In the genomic region with DNA sequence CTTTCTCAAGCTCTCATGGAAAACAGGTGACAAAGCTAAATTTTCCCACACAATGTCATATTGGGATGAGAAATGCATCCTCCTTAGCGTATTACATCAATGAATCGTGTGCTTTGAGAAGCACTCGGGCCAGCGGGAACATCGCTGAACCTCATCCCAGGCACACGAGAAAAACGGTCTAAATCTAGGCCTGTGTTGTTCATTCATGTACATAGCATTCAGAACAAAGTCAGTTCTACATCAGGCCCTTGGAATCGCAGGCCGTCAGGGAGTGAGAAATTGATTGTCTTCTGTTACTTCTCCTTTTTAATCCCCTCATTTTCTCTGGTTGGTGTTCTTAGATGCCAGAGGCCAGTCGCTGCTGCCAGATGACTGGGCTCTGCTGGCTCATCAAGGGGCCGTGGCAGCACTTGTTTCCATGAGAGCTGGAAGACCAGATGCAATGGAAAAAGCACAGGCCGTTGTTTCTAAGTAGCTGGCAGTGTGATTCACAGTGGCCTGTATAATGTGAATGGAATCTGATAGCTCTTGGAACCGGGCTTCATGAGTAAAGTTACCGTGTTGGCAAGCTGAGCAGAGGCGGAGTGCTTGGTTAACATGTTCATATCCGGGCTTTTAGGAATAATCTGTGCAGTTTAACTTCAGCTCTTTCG, we compare ENCODE assay signal across 8 mouse cellular contexts.
DNase-seq lines count a peak whose midpoint lies in the region; ATAC-seq lines count a peak whose summit lies in the region.
"Had no signal": no experiment of that assay in that cellular context is flagged by ENCODE, and none has a peak within 500 bp of the region (broad histone marks: within the 10 kb centered on the region; RNA-seq: fewer than 3 reads in every experiment).

No protein-coding gene starts in this region.

- no peak overlapping the region for H3K4me2 ChIP-seq in midbrain, embryonic 14.5 days (ENCODE audit: low read length)
- H3K4me2 ChIP-seq in midbrain, embryonic 15.5 days: no peak overlapping the region
- no peak overlapping the region for H3K4me2 ChIP-seq in embryonic facial prominence, embryonic 13.5 days
- H3K4me2 ChIP-seq in heart, embryonic 14.5 days (ENCODE audit: low read length): no peak overlapping the region
- H3K4me2 ChIP-seq in stomach, embryonic 15.5 days: no peak overlapping the region
- H3K4me2 ChIP-seq: intestine, embryonic 15.5 days had no signal

- no peaks in the 10 kb centered on the region for H3K4me1 ChIP-seq in midbrain, embryonic 14.5 days (ENCODE audit: control insufficient read depth, insufficient read depth, low read length)
- no peaks in the 10 kb centered on the region for H3K4me1 ChIP-seq in midbrain, embryonic 15.5 days
- H3K4me1 ChIP-seq in embryonic facial prominence, embryonic 13.5 days: peaks cover 16% of the 10 kb centered on the region; the same call in 1 of the 2 replicates
- H3K4me1 ChIP-seq in heart, embryonic 14.5 days (ENCODE audit: control insufficient read depth in 2 of 2, insufficient read depth in 2 of 2, low read length in 2 of 2): peaks cover 0 to 6% of the 10 kb centered on the region in 2 experiments; a peak in 2 of 4 replicates
- H3K4me1 ChIP-seq in stomach, embryonic 15.5 days: no peaks in the 10 kb centered on the region
- H3K4me1 ChIP-seq: intestine, embryonic 15.5 days had no signal

- H3K36me3 ChIP-seq in midbrain, embryonic 14.5 days (ENCODE audit: control insufficient read depth, insufficient read depth, low read length): no peaks in the 10 kb centered on the region
- H3K36me3 ChIP-seq in midbrain, embryonic 15.5 days (replicated peaks): no peaks in the 10 kb centered on the region
- no peaks in the 10 kb centered on the region for H3K36me3 ChIP-seq in embryonic facial prominence, embryonic 13.5 days
- no peaks in the 10 kb centered on the region for H3K36me3 ChIP-seq in heart, embryonic 14.5 days (ENCODE audit: control insufficient read depth, insufficient read depth, low read length)
- H3K36me3 ChIP-seq in stomach, embryonic 15.5 days: no peaks in the 10 kb centered on the region
- H3K36me3 ChIP-seq: intestine, embryonic 15.5 days had no signal

- H3K27ac ChIP-seq in midbrain, embryonic 14.5 days (replicated peaks; ENCODE audit: low read depth, low read length): no peak overlapping the region
- H3K27ac ChIP-seq in midbrain, embryonic 15.5 days: no peak overlapping the region
- peak overlapping the region; percentile 80 for H3K27ac ChIP-seq in embryonic facial prominence, embryonic 13.5 days
- peak overlapping the region; percentile 14 to 68 for H3K27ac ChIP-seq in heart, embryonic 14.5 days (replicated peaks in 1 of 2; ENCODE audit: control insufficient read depth in 1 of 2, insufficient read depth in 1 of 2, low read depth in 2 of 2, low read length in 2 of 2)
- peak overlapping the region; percentile 59; the same call in 1 of the 2 replicates for H3K27ac ChIP-seq in stomach, embryonic 15.5 days
- H3K27ac ChIP-seq: intestine, embryonic 15.5 days had no signal

- ATAC-seq in midbrain, embryonic 14.5 days (ENCODE audit: low FRiP score, low TSS enrichment): no peak
- no peak for ATAC-seq in midbrain, embryonic 15.5 days (replicated peaks)
- ATAC-seq in embryonic facial prominence, embryonic 13.5 days (ENCODE audit: insufficient number of reproducible peaks, insufficient read depth, low FRiP score, low TSS enrichment, low read depth): peak; percentile 59; the same call in 1 of the 2 replicates
- ATAC-seq in heart, embryonic 14.5 days (ENCODE audit: insufficient number of reproducible peaks, insufficient read depth, low FRiP score, low read depth): peak; percentile 61; the same call in 1 of the 2 replicates
- peak; percentile 35; the same call in 1 of the 2 replicates for ATAC-seq in stomach, embryonic 15.5 days (ENCODE audit: insufficient read depth, low FRiP score, low read depth)
- ATAC-seq: intestine, embryonic 15.5 days had no signal

- DNase-seq in midbrain, embryonic 14.5 days: peak; percentile 31
- DNase-seq in cerebellum, adult 8-10 months: no peak
- DNase-seq in cerebellum, adult 9-11 months: no peak

- 87% methylated on average over 17 of the region's 17 CpGs for WGBS in midbrain, embryonic 14.5 days
- 77% methylated on average over 17 of the region's 17 CpGs for WGBS in midbrain, embryonic 15.5 days
- WGBS in embryonic facial prominence, embryonic 13.5 days: 62% methylated on average over 17 of the region's 17 CpGs
- WGBS in heart, embryonic 14.5 days: 65% methylated on average over 17 of the region's 17 CpGs
- 64% methylated on average over 17 of the region's 17 CpGs for WGBS in stomach, embryonic 15.5 days

- H3K9me3 ChIP-seq in midbrain, embryonic 14.5 days (ENCODE audit: control insufficient read depth, low read length): no peaks in the 10 kb centered on the region
- H3K9me3 ChIP-seq in midbrain, embryonic 15.5 days: no peaks in the 10 kb centered on the region
- H3K9me3 ChIP-seq in embryonic facial prominence, embryonic 13.5 days: no peaks in the 10 kb centered on the region
- peaks cover 5% of the 10 kb centered on the region; the same call in 1 of the 2 replicates for H3K9me3 ChIP-seq in heart, embryonic 14.5 days (ENCODE audit: control insufficient read depth, low read length)
- no peaks in the 10 kb centered on the region for H3K9me3 ChIP-seq in stomach, embryonic 15.5 days
- H3K9me3 ChIP-seq: intestine, embryonic 15.5 days had no signal

- no peaks in the 10 kb centered on the region for H3K27me3 ChIP-seq in midbrain, embryonic 14.5 days (ENCODE audit: control insufficient read depth, insufficient read depth, low read length)
- no peaks in the 10 kb centered on the region for H3K27me3 ChIP-seq in midbrain, embryonic 15.5 days (replicated peaks)
- no peaks in the 10 kb centered on the region for H3K27me3 ChIP-seq in embryonic facial prominence, embryonic 13.5 days
- no peaks in the 10 kb centered on the region for H3K27me3 ChIP-seq in heart, embryonic 14.5 days (ENCODE audit: control insufficient read depth, insufficient read depth, low read length)
- no peaks in the 10 kb centered on the region for H3K27me3 ChIP-seq in stomach, embryonic 15.5 days (replicated peaks)
- H3K27me3 ChIP-seq: intestine, embryonic 15.5 days had no signal

- no peak overlapping the region for H3K9ac ChIP-seq in midbrain, embryonic 14.5 days (replicated peaks; ENCODE audit: low read length)
- no peak overlapping the region for H3K9ac ChIP-seq in midbrain, embryonic 15.5 days
- H3K9ac ChIP-seq in embryonic facial prominence, embryonic 13.5 days: no peak overlapping the region
- H3K9ac ChIP-seq in heart, embryonic 14.5 days (ENCODE audit: low read length): no peak overlapping the region
- no peak overlapping the region for H3K9ac ChIP-seq in stomach, embryonic 15.5 days
- H3K9ac ChIP-seq: intestine, embryonic 15.5 days had no signal

- H3K4me3 ChIP-seq in midbrain, embryonic 14.5 days (replicated peaks; ENCODE audit: low read depth, low read length): no peak overlapping the region
- H3K4me3 ChIP-seq in midbrain, embryonic 15.5 days: no peak overlapping the region
- H3K4me3 ChIP-seq in embryonic facial prominence, embryonic 13.5 days: no peak overlapping the region
- no peak overlapping the region for H3K4me3 ChIP-seq in heart, embryonic 14.5 days (ENCODE audit: control insufficient read depth in 1 of 2, insufficient read depth in 1 of 2, low read depth in 1 of 2, low read length in 2 of 2)
- no peak overlapping the region for H3K4me3 ChIP-seq in stomach, embryonic 15.5 days (replicated peaks)
- H3K4me3 ChIP-seq: intestine, embryonic 15.5 days had no signal

Comparison
In these comparisons a context has a peak if more than half of its experiments do, and no peak if none do; other contexts are left out.
1. ATAC-seq: peak in embryonic facial prominence, embryonic 13.5 days (single experiment), heart, embryonic 14.5 days (single experiment) and stomach, embryonic 15.5 days (single experiment); none in midbrain, embryonic 14.5 days (single experiment) and midbrain, embryonic 15.5 days (single experiment).
2. H3K27ac ChIP-seq: peak in embryonic facial prominence, embryonic 13.5 days (single experiment), heart, embryonic 14.5 days (2 of 2) and stomach, embryonic 15.5 days (single experiment); none in midbrain, embryonic 14.5 days (single experiment) and midbrain, embryonic 15.5 days (single experiment).